Mouse (Mus musculus): ENCODE measurements around the gene Thap8. TPM values are rescaled to one million over a fixed set of nuclear protein-coding genes. Genes with fewer than 3 reads are reported as not detected.

The Thap8 gene
- total RNA-seq, 4 experiments from 2014 or later: 0.36 to 0.50 (median 0.38) TPM

Other genes with a start within 250 kb of the Thap8 start
- 10 to 100 TPM in 2 of 4 experiments, 1 to 10 TPM in 2; 7.5 to 10.8 (median 9.9) TPM for gene Zfp14, start 228.7 kb upstream of the Thap8 start, total RNA-seq (2022)
- 1 to 10 TPM; 5.7 to 6.5 (median 5.7) TPM for gene Zfp82, start 207.2 kb upstream of the Thap8 start, total RNA-seq (2022)
- under 1 TPM in 1 of 4 experiments, not detected in 3; 0.58 TPM for gene Gm26920, start 189.7 kb upstream of the Thap8 start, total RNA-seq (2022)
- 10 to 100 TPM in 2 of 4 experiments, 1 to 10 TPM in 2; 9.3 to 11.2 (median 10.4) TPM for gene Zfp566, start 189.6 kb upstream of the Thap8 start, total RNA-seq (2022)
- gene Zfp260, start 185.3 kb upstream of the Thap8 start, total RNA-seq (2022): 10 to 100 TPM; 65.7 to 79.1 (median 70.9) TPM
- gene Zfp382, start 158.2 kb upstream of the Thap8 start, total RNA-seq (2022): 10 to 100 TPM; 28.9 to 31.5 (median 30.1) TPM
- gene Zfp146, start 110.3 kb upstream of the Thap8 start, total RNA-seq (2022): 10 to 100 TPM; 45.6 to 47.7 (median 46.7) TPM
- gene Cox7a1, start 96.0 kb upstream of the Thap8 start, total RNA-seq (2022): 1 to 10 TPM; 3.7 to 9.1 (median 5.7) TPM
- gene Capns1, start 81.3 kb upstream of the Thap8 start, total RNA-seq (2022): 100 to 1,000 TPM; 173 to 205 (median 180) TPM
- 10 to 100 TPM; 56.6 to 66.4 (median 60.7) TPM for gene Polr2i, start 48.1 kb upstream of the Thap8 start, total RNA-seq (2022)
- gene Tbcb, start 47.8 kb upstream of the Thap8 start, total RNA-seq (2022): 100 to 1,000 TPM; 119 to 124 (median 122) TPM
- not detected for gene Ovol3, start 44.4 kb upstream of the Thap8 start, total RNA-seq (2022)
- 1 to 10 TPM; 1.4 to 2.9 (median 1.8) TPM for gene Wdr62, start 325 bp downstream of the Thap8 start, total RNA-seq (2022)
- 100 to 1,000 TPM; 377 to 471 (median 424) TPM for gene Clip3, start 11.6 kb downstream of the Thap8 start, total RNA-seq (2022)
- 10 to 100 TPM; 60.6 to 74.5 (median 62.8) TPM for gene Alkbh6, start 28.6 kb downstream of the Thap8 start, total RNA-seq (2022)
- gene Syne4, start 34.7 kb downstream of the Thap8 start, total RNA-seq (2022): 10 to 100 TPM in 1 of 4 experiments, 1 to 10 TPM in 3; 7.4 to 10.5 (median 8.8) TPM
- under 1 TPM in 3 of 4 experiments, not detected in 1; 0.34 to 0.87 (median 0.48) TPM for gene E130208F15Rik, start 41.6 kb downstream of the Thap8 start, total RNA-seq (2022)
- 10 to 100 TPM in 1 of 4 experiments, 1 to 10 TPM in 3; 8.3 to 10.0 (median 9.0) TPM for gene Sdhaf1, start 43.8 kb downstream of the Thap8 start, total RNA-seq (2022)
- gene Lrfn3, start 82.7 kb downstream of the Thap8 start, total RNA-seq (2022): 10 to 100 TPM; 29.0 to 31.8 (median 31.0) TPM
- 100 to 1,000 TPM in 2 of 4 experiments, 10 to 100 TPM in 2; 25.2 to 334 (median 134) TPM for gene Tyrobp, start 133.7 kb downstream of the Thap8 start, total RNA-seq (2022)
- gene Hcst, start 139.8 kb downstream of the Thap8 start, total RNA-seq (2022): 1 to 10 TPM in 3 of 4 experiments, not detected in 1; 1.4 to 3.0 (median 2.1) TPM
- 1 to 10 TPM; 2.2 to 4.5 (median 2.8) TPM for gene Nfkbid, start 141.6 kb downstream of the Thap8 start, total RNA-seq (2022)
- gene Aplp1, start 165.4 kb downstream of the Thap8 start, total RNA-seq (2022): 1,000 to 10,000 TPM; 1,239 to 1,309 (median 1,269) TPM
- 10 to 100 TPM in 1 of 4 experiments, 1 to 10 TPM in 3; 5.5 to 10.2 (median 7.5) TPM for gene Kirrel2, start 177.6 kb downstream of the Thap8 start, total RNA-seq (2022)
- under 1 TPM; 0.68 to 0.82 (median 0.75) TPM for gene Nphs1, start 178.2 kb downstream of the Thap8 start, total RNA-seq (2022)
- not detected for gene Prodh2, start 213.5 kb downstream of the Thap8 start, total RNA-seq (2022)